Mouse (Mus musculus): ENCODE measurements around the gene Olfr191. TPM values are rescaled to one million over a fixed set of nuclear protein-coding genes. Genes with fewer than 3 reads are reported as not detected.
"Not testable (repeated sequence)": the region's sequence is repeated elsewhere in the genome, so short reads cannot be mapped to it uniquely, and the experiment has no call there.

The Olfr191 gene
- polyA plus RNA-seq (2015; fragmentation: Nextera tagmentation; extraction: Ambion mirVana), result not detected in 2 replicates

GRCm38 (mm10) chr16:59089722-59090121 is at the start of gene Olfr191:
TSS of gene Olfr191 (minus strand) at chr16:59089822.
- H3K9ac ChIP-seq; H3K36me3 ChIP-seq (replicated peaks); H3K27ac ChIP-seq (replicated peaks); H3K27me3 ChIP-seq; H3K4me3 ChIP-seq (replicated peaks); H3K4me2 ChIP-seq; ATAC-seq (ENCODE audit: insufficient read depth); H3K9me3 ChIP-seq (replicated peaks); H3K4me1 ChIP-seq (replicated peaks): not testable (repeated sequence)
- WGBS (ENCODE audit: insufficient replicate concordance), result 31% methylated on average over 1 of the region's 1 CpGs

- WGBS (ENCODE audit: insufficient replicate concordance), result 64% methylated on average over 1 of the region's 1 CpGs
- no peak for ATAC-seq (ENCODE audit: insufficient read depth)
- Histone ChIP-seq H3K4me3 (replicated peaks) (no peak overlapping the region), H3K9ac (no peak overlapping the region), H3K27ac (replicated peaks) (no peak overlapping the region), H3K36me3 (replicated peaks) (no peaks in the 10 kb centered on the region), H3K4me2 (no peak overlapping the region), H3K4me1 (replicated peaks) (no peaks in the 10 kb centered on the region), H3K27me3 (no peaks in the 10 kb centered on the region), H3K9me3 (replicated peaks) (no peaks in the 10 kb centered on the region)
Measured at GRCm38 (mm10) chr16:59130740-59131139, 41.1 kb upstream of the Olfr191 start.

- H3K4me2 ChIP-seq, result no peak within 1 kb of the TSS
- no peaks in the 10 kb centered on the region for H3K27me3 ChIP-seq
- no peaks in the 10 kb centered on the region for H3K9me3 ChIP-seq (replicated peaks)
- no peak within 1 kb of the TSS for H3K9ac ChIP-seq
- H3K36me3 ChIP-seq (replicated peaks), result no peaks in the 10 kb centered on the region
- H3K27ac ChIP-seq (replicated peaks), result no peak within 1 kb of the TSS
- no peak within 1 kb of the TSS for H3K4me3 ChIP-seq (replicated peaks)
- no peaks in the 10 kb centered on the region for H3K4me1 ChIP-seq (replicated peaks)
- no peak for ATAC-seq (ENCODE audit: insufficient read depth)
Measured at GRCm38 (mm10) chr16:59120969-59121368, 31.3 kb upstream of the Olfr191 start, which contains the start of gene Olfr194. TSS of gene Olfr194 (minus strand) at chr16:59121069.

GRCm38 (mm10) chr16:59111781-59112180 is 22.2 kb upstream of the Olfr191 start, which contains the start of gene Olfr193:
TSS of gene Olfr193 (minus strand) at chr16:59111881.
- Histone ChIP-seq H3K27ac (replicated peaks) (no peak within 1 kb of the TSS), H3K9me3 (replicated peaks) (no peaks in the 10 kb centered on the region), H3K9ac (no peak within 1 kb of the TSS), H3K4me2 (no peak within 1 kb of the TSS), H3K4me3 (replicated peaks) (no peak within 1 kb of the TSS), H3K27me3 (no peaks in the 10 kb centered on the region), H3K36me3 (replicated peaks) (no peaks in the 10 kb centered on the region), H3K4me1 (replicated peaks) (no peaks in the 10 kb centered on the region)
- WGBS (ENCODE audit: insufficient replicate concordance), result 69% methylated on average over 1 of the region's 1 CpGs
- ATAC-seq (ENCODE audit: insufficient read depth), result no peak

GRCm38 (mm10) chr16:59108522-59108921 is 18.9 kb upstream of the Olfr191 start:
- H3K9me3 ChIP-seq (replicated peaks); H3K9ac ChIP-seq; H3K36me3 ChIP-seq (replicated peaks); ATAC-seq (ENCODE audit: insufficient read depth); H3K27ac ChIP-seq (replicated peaks); H3K27me3 ChIP-seq; H3K4me1 ChIP-seq (replicated peaks); H3K4me3 ChIP-seq (replicated peaks); H3K4me2 ChIP-seq: not testable (repeated sequence)
- 36% methylated on average over 5 of the region's 5 CpGs for WGBS (ENCODE audit: insufficient replicate concordance)

GRCm38 (mm10) chr16:59105312-59105711 is 15.7 kb upstream of the Olfr191 start:
- Histone ChIP-seq H3K9me3 (replicated peaks) (no peaks in the 10 kb centered on the region), H3K36me3 (replicated peaks) (no peaks in the 10 kb centered on the region)
- no peak for ATAC-seq (ENCODE audit: insufficient read depth)

GRCm38 (mm10) chr16:59081113-59081512 is 8.5 kb downstream of the Olfr191 start:
- H3K9ac ChIP-seq; H3K9me3 ChIP-seq (replicated peaks); H3K36me3 ChIP-seq (replicated peaks); H3K27me3 ChIP-seq; ATAC-seq (ENCODE audit: insufficient read depth); H3K4me1 ChIP-seq (replicated peaks); H3K4me2 ChIP-seq; H3K4me3 ChIP-seq (replicated peaks); H3K27ac ChIP-seq (replicated peaks): not testable (repeated sequence)
- WGBS (ENCODE audit: insufficient replicate concordance), result 52% methylated on average over 2 of the region's 2 CpGs

More at GRCm38 (mm10) chr16:59105312-59105711, 15.7 kb upstream of the Olfr191 start:
- 57% methylated on average over 2 of the region's 2 CpGs for WGBS (ENCODE audit: insufficient replicate concordance)
- Histone ChIP-seq H3K27ac (replicated peaks) (no peak overlapping the region), H3K4me1 (replicated peaks) (no peaks in the 10 kb centered on the region), H3K9ac (no peak overlapping the region), H3K4me3 (replicated peaks) (no peak overlapping the region), H3K27me3 (no peaks in the 10 kb centered on the region), H3K4me2 (no peak overlapping the region)

- Histone ChIP-seq H3K4me2 (no peak within 1 kb of the TSS), H3K4me3 (replicated peaks) (no peak within 1 kb of the TSS), H3K4me1 (replicated peaks) (no peaks in the 10 kb centered on the region), H3K27me3 (no peaks in the 10 kb centered on the region), H3K36me3 (replicated peaks) (no peaks in the 10 kb centered on the region), H3K9me3 (replicated peaks) (no peaks in the 10 kb centered on the region), H3K27ac (replicated peaks) (no peak within 1 kb of the TSS), H3K9ac (no peak within 1 kb of the TSS)
- ATAC-seq (ENCODE audit: insufficient read depth), result no peak
- 62% methylated on average over 5 of the region's 5 CpGs for WGBS (ENCODE audit: insufficient replicate concordance)
Measured at GRCm38 (mm10) chr16:59077905-59078304, 11.7 kb downstream of the Olfr191 start, which contains the start of gene Olfr190. TSS of gene Olfr190 (minus strand) at chr16:59078005.

GRCm38 (mm10) chr16:59073520-59073919 is 16.1 kb downstream of the Olfr191 start:
- no peak overlapping the region for H3K27ac ChIP-seq (replicated peaks)
- no peaks in the 10 kb centered on the region for H3K4me1 ChIP-seq (replicated peaks)
- H3K36me3 ChIP-seq (replicated peaks), result no peaks in the 10 kb centered on the region
- H3K27me3 ChIP-seq, result no peaks in the 10 kb centered on the region
- no peaks in the 10 kb centered on the region for H3K9me3 ChIP-seq (replicated peaks)
- no peak overlapping the region for H3K9ac ChIP-seq
- ATAC-seq (ENCODE audit: insufficient read depth), result no peak
- no peak overlapping the region for H3K4me3 ChIP-seq (replicated peaks)
- no peak overlapping the region for H3K4me2 ChIP-seq
- WGBS (ENCODE audit: insufficient replicate concordance), result 49% methylated on average over 1 of the region's 1 CpGs

- H3K4me2 ChIP-seq, result no peak overlapping the region
- H3K36me3 ChIP-seq (replicated peaks), result no peaks in the 10 kb centered on the region
- no peak for ATAC-seq (ENCODE audit: insufficient read depth)
- H3K27ac ChIP-seq (replicated peaks), result no peak overlapping the region
- H3K9ac ChIP-seq, result no peak overlapping the region
- no peaks in the 10 kb centered on the region for H3K4me1 ChIP-seq (replicated peaks)
- H3K4me3 ChIP-seq (replicated peaks), result no peak overlapping the region
- no peaks in the 10 kb centered on the region for H3K27me3 ChIP-seq
- no peaks in the 10 kb centered on the region for H3K9me3 ChIP-seq (replicated peaks)
Measured at GRCm38 (mm10) chr16:59071755-59072154, 17.9 kb downstream of the Olfr191 start.

GRCm38 (mm10) chr16:59062411-59062810 is 27.2 kb downstream of the Olfr191 start:
- not testable (repeated sequence) for H3K4me3 ChIP-seq (replicated peaks); H3K9ac ChIP-seq; ATAC-seq (ENCODE audit: insufficient read depth); H3K36me3 ChIP-seq (replicated peaks); H3K4me1 ChIP-seq (replicated peaks); H3K27ac ChIP-seq (replicated peaks); H3K9me3 ChIP-seq (replicated peaks); H3K4me2 ChIP-seq; H3K27me3 ChIP-seq
- WGBS (ENCODE audit: insufficient replicate concordance), result 39% methylated on average over 3 of the region's 3 CpGs

- H3K36me3 ChIP-seq (replicated peaks), result not testable (repeated sequence)
- 74% methylated on average over 2 of the region's 2 CpGs for WGBS (ENCODE audit: insufficient replicate concordance)
Measured at GRCm38 (mm10) chr16:59049286-59049685, 40.3 kb downstream of the Olfr191 start.

More at GRCm38 (mm10) chr16:59049286-59049685, 40.3 kb downstream of the Olfr191 start:
- H3K4me1 ChIP-seq (replicated peaks); H3K27me3 ChIP-seq; ATAC-seq (ENCODE audit: insufficient read depth); H3K9ac ChIP-seq; H3K27ac ChIP-seq (replicated peaks); H3K4me3 ChIP-seq (replicated peaks); H3K4me2 ChIP-seq; H3K9me3 ChIP-seq (replicated peaks): not testable (repeated sequence)
